Mouse (Mus musculus): ENCODE measurements at regions not wholly inside any gene's neighbourhood (a gene's known extent, or its start where the extent isn't known, plus 50 kb on each side); places are given as distances from the start of the nearest gene placed in this dataset.
A peak's percentile ranks its signal among the peaks of the same experiment; 100 is the strongest.

DNA sequence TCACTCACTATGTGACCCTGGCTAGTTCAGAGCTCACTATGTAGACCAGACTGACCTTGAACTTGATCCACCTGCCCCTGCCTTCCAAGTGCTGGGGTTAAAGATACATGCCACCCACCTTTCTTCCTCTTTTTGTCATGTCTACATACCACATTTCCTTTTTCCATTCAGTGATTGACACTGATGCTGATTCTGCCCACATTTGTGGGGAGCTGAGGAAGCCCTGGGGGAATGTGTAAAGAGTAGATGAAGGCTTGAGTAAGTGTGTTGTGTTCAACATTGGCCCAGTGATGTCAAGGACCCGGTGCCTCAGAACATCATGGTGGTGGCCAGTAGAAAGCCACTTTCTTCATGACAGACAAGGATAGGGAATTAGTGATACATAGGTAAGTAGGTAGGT lies 201.3 kb downstream of the Rpap3 start:
- no peak for DNase-seq (ENCODE audit: low spot score in 2 of 2)

DNA sequence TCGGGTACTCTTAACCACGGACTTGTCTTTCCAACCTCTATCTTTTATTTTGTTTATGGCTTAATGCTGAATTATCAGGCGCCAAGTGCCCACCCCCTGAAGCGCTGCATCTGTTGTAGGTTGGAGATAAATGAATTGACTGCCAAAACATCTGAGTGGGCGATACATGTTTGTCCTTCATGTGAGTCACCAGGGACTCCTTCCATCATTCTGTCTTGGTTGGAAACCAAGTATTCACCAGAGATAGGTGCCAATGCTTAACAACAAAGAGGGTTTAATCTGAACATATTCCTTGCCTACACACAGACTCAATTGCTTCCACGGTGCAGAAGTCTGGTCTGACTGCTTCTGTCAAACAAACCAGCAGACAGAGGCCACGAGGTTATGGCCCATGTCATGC lies 203.6 kb downstream of the Rpap3 start:
- DNase-seq (ENCODE audit: low spot score in 2 of 2): no peak

DNA sequence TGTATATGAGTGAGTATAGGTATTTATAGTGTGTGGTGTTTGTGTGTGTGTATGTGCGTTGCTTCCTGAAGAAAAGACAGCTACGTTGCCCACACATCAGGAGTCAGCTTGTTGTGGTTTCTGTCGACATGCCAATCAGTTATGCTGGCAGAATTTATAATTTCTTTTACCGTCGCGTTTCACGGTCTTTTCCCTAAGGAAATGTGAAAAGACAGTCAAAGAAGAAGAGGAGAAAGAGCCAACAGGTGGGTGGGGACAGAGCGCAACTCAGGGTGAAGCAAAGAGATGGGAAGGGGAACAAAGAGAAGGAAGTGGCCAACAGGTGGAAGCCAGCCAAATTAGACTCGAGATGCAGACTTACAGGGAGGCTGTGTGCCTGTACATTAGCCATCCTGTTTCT lies 204.2 kb downstream of the Rpap3 start:
- DNase-seq (ENCODE audit: low spot score in 2 of 2): no peak

DNA sequence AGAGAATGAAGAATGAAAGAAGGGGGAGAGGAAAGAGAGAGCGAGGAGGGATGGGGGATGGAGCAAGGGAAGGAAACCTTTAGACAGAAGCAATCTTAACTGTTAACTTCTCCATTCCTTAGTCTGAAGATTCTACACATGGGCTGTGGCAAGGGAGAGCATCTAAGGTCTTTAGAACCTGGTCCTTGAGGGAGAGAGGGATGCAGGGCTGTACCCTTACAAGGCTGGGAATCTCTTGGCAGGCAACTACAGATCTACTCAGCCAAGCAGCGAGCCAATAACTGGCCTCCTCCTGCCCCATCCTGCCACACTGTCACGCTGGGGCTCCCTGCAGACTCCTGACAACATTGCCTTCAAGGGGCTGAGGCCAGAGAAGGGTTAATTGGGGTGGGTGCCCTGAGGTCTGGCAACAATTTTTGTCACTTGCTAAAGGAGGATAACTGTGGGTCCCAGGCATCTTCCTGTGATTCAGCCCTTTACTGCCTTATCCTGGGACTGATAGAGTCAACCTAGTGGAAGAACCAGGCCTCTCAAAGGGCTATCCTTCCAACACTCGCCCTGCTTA lies 205.7 kb downstream of the Rpap3 start:
- DNase-seq (ENCODE audit: low spot score in 2 of 2): no peak

DNA sequence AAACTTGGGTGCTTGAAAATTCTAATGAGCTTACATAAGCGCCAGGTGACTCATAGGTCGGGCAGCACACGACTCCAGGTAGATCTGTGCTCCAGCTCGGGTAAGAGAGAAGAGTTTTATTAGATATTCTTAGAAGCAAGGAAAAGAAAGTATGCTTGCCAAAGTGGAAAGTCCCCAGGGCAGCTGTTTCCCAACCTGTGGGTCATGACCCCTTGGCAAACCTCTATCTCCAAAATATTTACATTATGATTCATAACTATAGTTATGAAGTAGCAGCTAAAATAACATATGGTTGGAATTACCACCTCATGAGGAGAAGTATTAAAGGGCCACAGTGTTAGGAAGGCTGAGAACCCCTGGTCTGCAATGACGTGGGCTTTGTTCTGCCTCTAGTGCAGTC lies 206.4 kb downstream of the Rpap3 start:
- no peak for DNase-seq (ENCODE audit: low spot score in 2 of 2)

DNA sequence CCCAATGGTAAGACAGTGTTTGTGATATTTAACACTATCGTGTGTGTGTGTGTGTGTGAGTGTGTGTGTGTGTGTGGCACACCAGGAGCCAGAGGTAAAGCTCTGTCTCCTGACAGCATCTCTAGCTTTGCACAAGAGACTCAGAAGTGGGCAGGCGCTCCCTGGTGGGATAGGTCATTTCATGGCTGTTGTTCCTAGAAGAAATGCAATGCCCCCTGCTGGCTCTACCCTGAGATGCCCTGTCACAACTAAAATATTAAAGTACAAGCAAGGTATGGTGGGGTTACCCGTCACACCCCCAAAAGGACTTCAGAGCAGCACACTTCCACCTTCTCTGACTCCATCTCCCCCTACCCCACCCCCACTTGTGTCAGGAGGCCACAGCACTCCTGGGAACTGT lies 207.2 kb downstream of the Rpap3 start:
- no peak for DNase-seq (ENCODE audit: low spot score in 2 of 2)

DNA sequence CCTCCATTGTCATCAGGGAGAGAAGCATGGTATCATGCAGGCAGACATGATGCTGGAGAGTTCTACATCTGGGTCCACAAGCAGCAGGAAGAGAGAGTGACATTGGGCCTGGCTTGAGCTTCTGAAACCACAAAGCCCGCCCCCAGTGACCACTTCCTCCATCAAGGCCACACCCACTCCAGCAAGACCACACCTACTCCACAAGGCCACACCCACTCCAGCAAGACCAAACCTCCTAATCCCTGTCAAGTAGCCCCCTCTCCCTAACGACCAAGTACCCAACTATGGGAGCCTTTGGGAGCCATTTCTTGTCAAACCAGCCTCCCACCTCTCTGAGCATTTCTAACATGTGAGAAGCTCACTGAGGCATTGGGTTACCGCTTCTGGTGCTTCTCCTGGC lies 209.6 kb downstream of the Rpap3 start:
- DNase-seq (ENCODE audit: low spot score in 2 of 2): no peak

DNA sequence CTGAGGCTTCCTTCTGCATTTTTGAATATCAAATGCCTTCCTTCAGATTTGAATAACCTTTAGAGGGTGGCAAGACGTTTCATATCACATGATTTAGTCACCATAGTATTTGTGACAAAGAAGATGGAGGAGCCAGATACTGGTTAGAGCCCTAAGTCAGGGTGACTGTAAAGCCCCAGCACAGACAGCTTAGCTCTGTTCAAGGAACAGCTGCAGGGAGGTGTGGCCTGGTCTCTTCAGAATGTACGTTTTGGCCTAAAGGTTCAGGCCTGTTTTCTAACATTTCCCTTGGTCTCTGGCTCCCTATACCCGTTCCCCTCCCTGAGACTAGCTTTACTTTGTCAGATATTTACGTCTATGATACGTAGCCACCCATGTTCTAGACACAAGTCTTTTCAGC lies 212.3 kb downstream of the Rpap3 start:
- DNase-seq (ENCODE audit: low spot score in 2 of 2): no peak

DNA sequence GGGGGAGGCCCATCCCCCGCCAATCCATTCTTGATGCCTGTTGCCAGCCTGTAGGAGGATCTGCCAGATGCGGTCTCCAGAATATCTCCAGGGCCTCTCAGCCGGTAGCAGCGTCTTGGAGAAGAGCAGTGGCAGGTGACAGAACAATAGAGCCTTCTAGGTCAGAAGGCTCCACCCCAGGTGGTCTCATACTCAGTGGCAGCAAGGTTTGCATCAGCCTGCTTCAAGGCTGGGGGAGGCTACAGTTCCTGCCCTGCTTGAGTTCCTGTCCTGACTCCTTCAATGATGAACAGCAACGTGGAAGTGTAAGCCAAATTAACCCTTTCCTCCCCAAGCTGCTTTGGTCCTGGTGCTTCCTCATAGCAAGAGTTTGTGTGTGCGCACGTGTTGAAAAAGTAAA lies 213.8 kb downstream of the Rpap3 start:
- no peak for DNase-seq (ENCODE audit: low spot score in 2 of 2)

DNA sequence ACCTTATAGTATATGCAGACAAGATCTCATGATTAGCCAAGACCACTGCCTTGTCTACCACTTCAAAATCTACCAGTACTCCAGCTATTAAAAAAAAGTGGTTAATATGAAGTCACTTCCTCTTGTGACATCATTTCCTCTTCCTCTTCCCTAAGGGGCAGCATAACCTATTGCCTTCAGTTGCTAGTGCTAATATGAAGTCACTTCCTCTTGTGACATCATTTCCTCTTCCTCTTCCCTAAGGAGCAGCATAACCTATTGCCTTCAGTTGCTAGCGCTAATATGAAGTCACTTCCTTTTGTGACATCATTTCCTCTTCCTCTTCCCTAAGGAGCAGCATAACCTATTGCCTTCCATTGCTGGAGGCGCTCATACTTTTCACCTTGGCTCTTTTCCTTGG lies 218.2 kb downstream of the Rpap3 start:
- no peak for DNase-seq (ENCODE audit: low spot score in 2 of 2)

DNA sequence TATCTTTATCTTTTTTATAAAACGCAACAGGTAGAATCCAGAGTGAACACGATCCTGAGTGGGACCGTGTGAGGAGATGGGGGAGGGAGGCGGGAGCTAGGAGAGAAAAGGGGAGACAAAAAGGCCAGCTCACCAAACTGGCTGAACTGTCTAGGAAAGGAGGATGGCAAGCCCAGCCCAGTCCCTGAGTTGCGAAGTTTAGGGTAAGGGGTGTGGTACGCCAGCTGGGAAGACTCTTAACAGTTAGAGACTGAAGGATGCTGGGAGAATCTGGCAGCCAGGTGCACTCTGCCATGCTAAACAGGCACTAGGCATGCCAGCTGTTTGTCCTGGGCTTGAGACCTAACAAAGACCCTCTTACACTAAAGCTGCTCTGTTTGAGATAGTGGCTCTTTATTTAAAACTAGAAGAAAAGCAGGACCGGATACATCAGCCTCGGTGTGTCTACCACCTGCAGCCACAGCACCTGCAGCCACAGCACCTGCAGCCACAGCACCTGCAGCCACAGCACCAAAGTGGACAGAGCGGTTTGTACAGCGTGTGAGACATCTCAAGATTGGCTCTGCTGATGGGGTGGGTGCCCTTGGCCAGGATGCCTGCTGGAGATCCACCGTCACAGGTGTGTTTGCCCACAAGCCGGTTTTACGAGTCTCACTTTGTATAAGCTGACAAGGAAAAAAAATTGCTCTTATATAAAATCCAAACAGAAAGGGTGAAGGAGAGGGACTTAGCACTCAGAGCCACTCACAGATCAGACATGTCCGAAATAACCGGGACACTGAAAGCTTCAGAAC lies 225.1 kb upstream of the Amigo2 start:
- no peak for DNase-seq (ENCODE audit: low spot score in 2 of 2)

DNA sequence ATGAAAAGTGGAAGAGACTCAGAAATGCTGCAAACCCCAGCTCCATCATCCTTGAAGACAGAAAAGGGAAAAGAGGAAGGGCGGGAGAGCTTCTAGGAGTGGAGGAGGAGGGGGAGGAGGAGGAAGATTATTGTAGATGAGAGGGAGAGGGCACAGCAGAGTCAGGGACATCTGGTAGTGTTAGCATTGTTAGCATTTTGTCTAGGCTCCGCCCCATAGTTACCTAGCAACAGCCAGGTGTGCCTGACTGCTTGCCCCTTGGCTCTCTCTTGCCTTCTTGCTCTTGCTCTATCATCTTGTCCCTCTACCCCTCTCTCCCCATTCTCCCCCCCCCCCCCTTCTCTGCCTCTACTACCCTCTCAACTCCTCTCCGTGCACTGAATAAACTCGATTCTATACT lies 224.4 kb upstream of the Amigo2 start:
- no peak for DNase-seq (ENCODE audit: low spot score in 2 of 2)

DNA sequence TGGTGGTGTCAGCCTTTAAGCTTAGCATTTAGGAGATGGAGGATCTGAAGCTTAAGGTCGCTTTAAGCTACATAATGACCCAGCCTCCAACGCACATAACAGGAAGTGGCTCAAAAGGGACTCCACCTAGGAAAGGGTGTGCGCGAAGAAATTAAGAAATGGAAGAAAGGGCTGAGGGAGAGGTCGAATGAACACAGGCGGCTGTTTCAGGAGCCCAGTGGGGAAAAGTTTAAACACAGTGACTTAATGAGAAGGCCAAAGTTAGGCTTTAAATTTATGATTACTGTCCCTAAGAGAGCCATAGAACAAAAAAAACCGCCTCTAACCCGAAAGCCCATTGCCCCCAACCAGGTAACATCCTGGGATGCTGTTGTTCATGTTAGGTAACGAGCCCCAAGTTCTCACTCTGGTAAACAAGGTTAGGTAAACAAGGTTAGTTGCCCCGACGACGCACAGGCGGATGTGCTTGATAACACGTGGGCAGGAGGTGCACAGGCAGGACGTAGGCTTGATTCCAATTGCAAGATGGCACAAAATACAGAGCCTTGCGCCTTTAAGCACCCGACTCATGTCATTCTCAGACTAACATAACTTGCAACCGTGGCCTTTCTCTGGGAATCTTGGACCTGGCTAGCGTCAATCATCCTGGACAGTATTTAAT lies 222.7 kb upstream of the Amigo2 start:
- DNase-seq (ENCODE audit: low spot score in 2 of 2): peak in 1 of 2 experiments; percentile 26

DNA sequence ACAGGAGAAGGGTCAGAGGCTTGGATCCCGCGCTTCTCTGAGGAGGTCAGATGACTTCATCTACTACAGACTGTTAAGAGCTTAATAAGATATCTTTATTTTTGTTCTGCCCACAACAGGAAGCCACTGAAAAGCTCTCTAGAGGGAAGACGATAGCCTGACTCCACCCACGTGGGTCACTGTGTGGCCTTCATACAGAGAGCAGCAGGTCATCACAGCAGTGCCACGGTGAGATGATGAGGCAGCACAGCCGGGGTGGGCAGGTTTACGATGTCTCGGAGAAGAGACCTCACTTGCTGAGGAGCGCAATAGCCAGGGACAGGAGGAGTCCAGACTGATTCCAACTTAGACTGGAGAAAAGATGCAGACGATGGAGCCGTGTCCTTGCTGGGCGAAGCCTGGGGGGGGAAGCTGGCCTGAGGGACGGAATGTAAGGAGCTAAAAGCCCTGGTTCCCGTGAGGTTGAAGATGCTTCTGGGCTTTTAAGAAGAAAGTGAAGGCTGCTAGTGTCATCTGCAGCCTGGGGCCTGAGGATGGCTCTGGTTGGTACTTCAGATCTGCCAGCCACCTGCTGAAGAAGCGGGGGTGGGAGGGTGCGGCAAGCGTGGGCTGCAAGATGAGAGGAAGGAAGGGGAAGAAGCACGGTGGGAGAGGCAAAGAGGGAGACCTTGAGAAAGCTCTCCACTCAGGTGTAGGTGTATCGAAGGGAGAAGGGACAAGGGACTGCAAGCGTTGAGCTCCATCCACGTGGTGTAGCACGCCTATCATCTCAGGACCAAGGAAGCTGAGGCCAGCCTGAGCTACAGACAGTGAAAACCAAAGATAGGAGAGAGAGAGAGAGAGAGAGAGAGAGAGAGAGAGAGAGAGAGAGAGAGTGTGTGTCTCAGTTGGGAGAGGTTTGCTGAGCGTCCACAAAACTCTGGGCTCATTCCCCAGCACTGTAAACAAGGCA lies 221.9 kb upstream of the Amigo2 start:
- DNase-seq (ENCODE audit: low spot score in 2 of 2): peak in 1 of 2 experiments; percentile 57

DNA sequence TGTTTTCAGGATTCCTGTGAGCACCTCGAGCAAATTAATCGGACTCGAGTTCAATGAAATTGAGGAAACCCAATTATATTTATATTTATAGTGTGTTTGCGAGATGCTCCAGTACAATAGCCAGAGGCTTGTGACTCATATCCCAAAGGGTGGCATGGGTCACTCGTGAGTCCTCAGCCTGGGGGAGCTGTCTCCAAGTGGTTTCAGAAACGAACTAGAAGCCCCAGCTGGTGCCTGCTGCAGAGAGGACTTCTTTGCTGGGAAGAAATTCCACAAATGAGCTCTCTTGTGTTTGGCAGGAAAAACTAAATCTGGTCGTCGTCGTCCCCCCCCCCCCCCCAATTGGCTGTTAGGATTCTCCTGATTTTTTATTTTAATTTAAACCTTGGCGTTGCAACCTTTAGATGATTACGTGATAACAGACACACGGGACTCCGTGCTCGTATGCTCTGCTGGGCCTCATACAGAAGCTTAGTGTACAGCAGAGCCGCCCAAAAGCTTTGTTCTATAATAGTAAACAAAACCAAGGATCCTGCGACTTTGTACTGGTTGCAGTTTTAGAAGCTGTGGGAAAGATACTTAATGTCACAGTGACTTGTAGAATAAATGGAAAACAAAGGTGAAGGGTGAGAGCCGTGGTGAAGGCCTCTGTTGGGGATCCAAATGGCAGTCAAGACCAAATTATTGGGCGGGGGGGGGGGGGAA lies 220.8 kb upstream of the Amigo2 start:
- peak in 1 of 2 experiments; percentile 22 for DNase-seq (ENCODE audit: low spot score in 2 of 2)

DNA sequence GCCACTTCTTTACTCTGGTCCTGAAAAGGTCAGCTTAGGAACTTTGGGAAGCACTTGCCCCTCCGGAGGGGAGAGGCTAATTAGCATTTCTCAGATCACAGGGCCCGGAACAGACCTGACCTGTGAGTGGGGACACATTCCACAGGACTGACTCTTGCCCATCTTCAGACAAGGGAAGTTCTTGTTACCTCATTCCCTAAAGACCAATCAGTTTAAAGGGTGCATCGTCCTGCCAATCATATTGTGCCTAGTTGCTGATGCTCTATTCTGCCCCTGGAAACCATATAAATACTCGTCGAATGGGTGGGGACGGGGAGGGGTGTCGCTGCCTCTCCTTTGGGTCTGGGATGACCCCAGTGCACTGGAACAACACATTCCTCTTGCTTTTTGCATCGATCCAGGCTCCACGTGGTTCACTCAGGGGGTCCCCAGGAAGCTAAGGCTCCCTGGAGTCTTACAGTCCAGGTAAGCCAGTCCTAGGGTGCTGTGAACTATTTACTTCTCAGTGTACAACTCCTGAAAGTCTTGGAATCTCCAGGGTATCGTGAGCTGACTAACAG lies 219.9 kb upstream of the Amigo2 start:
- peak in 1 of 2 experiments; percentile 56 for DNase-seq (ENCODE audit: low spot score in 2 of 2)

DNA sequence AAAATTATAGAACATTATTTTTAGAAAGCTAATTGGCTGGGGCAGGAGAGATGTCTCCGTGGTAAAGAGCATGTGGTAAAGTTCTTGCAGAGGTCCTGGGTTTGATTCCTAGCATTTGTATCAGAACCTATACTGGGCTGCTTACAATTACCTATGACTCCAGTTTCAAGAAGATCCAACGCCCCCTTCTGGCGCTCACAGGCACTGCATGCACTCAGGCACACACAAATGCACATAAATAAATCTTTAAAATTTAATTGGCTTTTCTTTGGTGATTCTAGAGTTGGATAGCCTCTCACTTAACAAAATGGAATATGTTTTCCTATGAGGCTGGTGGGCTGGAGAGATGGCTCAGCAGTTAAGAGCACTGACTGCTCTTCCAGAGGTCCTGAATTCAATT lies 219.0 kb upstream of the Amigo2 start:
- peak in 1 of 2 experiments; percentile 55 for DNase-seq (ENCODE audit: low spot score in 2 of 2)

DNA sequence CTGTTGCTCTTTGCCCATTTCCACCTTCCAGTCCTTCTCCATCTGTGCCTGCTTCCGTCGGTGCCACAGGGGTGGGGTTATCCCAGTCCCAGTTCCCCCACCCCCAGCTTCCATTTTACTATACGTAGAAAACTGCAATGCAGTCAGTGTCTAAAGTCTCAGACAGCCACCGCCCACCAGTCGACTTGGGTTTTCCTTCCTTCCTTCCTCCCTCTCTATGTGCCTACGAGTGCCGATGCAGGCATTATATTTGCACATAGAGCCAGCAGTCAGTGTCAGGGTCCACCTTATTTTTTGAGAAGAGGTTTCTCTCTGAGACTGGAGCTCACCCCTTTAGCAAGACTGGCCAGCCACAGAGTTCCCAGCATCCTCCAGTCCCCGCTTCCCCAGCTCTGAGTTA lies 218.3 kb upstream of the Amigo2 start:
- peak in 1 of 2 experiments; percentile 47 for DNase-seq (ENCODE audit: low spot score in 2 of 2)

DNA sequence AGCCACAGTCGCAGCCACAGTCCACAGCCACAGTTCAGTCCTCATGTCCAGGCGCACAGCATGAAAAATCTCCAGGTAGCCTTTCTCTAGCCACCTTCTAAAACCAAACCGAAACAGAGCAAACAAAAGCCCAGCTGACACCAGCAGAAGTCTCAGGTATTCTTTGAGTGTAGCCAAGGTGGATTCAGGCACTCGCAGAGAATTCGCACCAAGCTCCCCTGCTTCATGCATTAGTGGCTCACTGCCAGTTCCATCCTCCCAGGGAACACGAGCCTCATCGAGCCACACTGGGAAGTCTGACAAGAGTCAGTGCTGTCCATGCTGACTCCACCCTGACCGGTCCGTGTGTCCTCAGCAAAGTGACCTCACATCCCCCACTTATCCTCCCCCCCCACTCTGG lies 217.7 kb upstream of the Amigo2 start:
- DNase-seq (ENCODE audit: low spot score in 2 of 2): peak in 1 of 2 experiments; percentile 56

DNA sequence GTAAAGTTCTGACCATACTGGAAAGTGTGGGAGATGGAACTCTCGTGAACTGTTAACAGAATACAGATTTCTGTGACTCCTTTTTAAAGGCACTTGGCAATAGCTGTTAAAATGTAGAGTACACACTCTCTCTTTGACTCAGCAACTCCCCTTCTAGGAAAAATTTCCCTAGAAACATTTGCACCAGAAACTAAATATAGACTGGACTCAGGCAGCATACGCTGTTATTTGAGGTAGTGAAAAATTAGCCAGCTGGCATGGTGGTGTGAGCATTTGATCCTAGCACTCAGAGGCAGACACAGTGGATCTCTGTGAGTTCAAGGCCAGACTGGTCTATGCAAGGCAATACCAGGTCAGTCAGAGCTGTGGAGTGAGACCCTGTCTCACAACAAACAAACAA lies 215.5 kb upstream of the Amigo2 start:
- peak in 1 of 2 experiments; percentile 40 for DNase-seq (ENCODE audit: low spot score in 2 of 2)

DNA sequence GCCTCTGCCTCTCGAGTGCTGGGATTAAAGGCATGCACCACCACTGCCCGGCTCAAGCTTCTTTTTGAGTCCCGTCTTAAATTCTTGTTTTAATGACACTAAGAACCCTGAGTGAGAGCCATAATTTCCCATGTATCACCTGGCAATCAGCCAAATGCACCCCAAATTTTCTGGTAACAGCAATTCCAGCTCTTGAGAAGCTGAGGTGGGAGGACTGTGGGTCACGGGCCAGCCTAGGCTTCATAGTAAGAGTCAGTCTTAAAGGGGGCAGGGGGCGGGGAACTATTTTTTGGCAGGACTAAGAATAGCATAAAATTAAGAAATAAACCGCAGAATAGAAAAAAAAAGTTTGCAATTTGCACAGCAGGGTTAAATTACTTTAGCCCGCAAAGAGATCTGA lies 214.9 kb upstream of the Amigo2 start:
- DNase-seq (ENCODE audit: low spot score in 2 of 2): peak in 1 of 2 experiments; percentile 52

Measured in urinary bladder, postnatal 4 days (tissue).